Mouse (Mus musculus) CH12.LX (cell line): ENCODE measurements around the gene Tcf7l1.

Experiments
- CTCF ChIP-seq, 2 experiments: IDR thresholded peaks in 1 of 2; conservative IDR thresholded peaks in 1 of 2; 2 replicates each; pipeline ENCODE4 v1.5.1; 2011 to 2012; ENCODE audit warnings: low read depth in 2 of 2, low read length in 2 of 2, improper control_type of control experiment in 1 of 2, inconsistent platforms in 1 of 2, mild to moderate bottlenecking in 1 of 2, moderate library complexity in 1 of 2
- EP300 ChIP-seq: IDR thresholded peaks from 2 replicates; pipeline ENCODE4 v1.6.1; 2011; ENCODE audit warnings: low read length, improper control_type of control experiment
- ETS1 ChIP-seq: conservative IDR thresholded peaks from 2 replicates; pipeline ENCODE4 v1.6.1; 2012; ENCODE audit warnings: low read depth, mild to moderate bottlenecking, inconsistent platforms, low read length, improper control_type of control experiment, moderate library complexity
- POLR2A ChIP-seq: IDR thresholded peaks from 2 replicates; pipeline ENCODE4 v1.6.1; 2011; ENCODE audit warnings: low read depth, mild to moderate bottlenecking, improper control_type of control experiment, low read length
- POLR2AphosphoS2 ChIP-seq: IDR thresholded peaks from 2 replicates; pipeline ENCODE4 v1.6.1; 2011; ENCODE audit warnings: low read depth, low read length, improper control_type of control experiment
- SIN3A ChIP-seq: IDR thresholded peaks from 2 replicates; pipeline ENCODE4 v1.6.1; 2012; ENCODE audit warnings: low read length, improper control_type of control experiment, inconsistent platforms
- TBP ChIP-seq: conservative IDR thresholded peaks from 2 replicates; pipeline ENCODE4 v1.6.1; 2011; ENCODE audit warnings: low read depth, low read length, improper control_type of control experiment

- TF ChIP-seq POLR2AphosphoS2 (no peak), TBP (no peak), CTCF (conservative IDR thresholded peaks at IDR 0.05 in 1 of 2, IDR thresholded peaks at IDR 0.05 in 1 of 2; ENCODE audit: low read depth in 2 of 2, low read length in 2 of 2) (no peak), SIN3A (no peak), ETS1 (no peak), POLR2A (no peak), EP300 (no peak)
Observed at GRCm38 (mm10) chr6:72615151-72615550, 173.9 kb downstream of the Tcf7l1 start.
